Mouse (Mus musculus): Measurements from ENCODE around the gene Gdf15.

DNA sequence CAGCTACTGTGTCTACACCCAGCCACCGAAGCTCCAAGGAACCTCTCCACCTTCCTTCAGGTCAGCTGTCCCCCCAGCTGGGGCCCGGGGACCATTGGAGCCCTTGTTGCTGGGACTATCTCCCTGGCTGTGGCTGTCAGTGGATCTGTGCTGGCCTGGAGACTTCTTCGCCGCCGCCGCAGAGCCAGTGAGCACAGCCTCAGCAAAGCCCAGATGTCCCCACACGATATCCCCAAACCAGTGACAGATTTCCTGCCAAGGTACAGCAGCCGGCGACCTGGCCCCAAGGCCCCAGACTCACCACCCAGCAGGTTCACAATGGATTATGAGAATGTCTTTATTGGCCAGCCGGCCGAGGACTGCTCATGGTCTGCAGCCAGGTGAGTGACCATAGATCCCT lies 14.3 kb downstream of the Gdf15 start:
- no peak for TF ChIP-seq CTCF (IDR thresholded peaks at IDR 0.05; ENCODE audit: borderline replicate concordance, control insufficient read depth, extremely low read depth, insufficient read depth, low read length, poor library complexity)
- no peak for TF ChIP-seq POLR2A (IDR thresholded peaks at IDR 0.05; ENCODE audit: control insufficient read depth, extremely low read depth, insufficient read depth, low read length, poor library complexity)

All from thymus, adult 2 months (tissue).